17 mouse cellular contexts compared by ENCODE assay signal in the genomic region with DNA sequence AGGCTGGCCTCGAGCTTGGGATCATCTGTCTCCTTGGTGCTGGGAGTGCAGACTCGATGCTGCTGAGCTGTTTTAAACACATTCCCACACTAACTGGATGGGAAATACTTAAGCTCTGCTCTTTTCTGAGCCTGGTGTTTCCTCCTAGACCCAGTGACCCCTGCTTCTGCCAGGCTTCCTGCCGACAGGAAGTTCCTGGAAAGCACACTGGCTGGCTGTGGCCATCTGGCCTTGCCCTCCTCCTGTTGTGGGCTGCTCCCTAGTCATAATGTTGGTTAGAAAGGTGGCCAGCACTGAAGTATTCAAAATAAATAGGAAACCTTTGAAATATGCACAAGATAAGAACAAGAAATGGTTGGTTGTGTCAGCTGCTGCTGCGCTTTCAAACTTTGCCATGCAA.
DNase-seq lines count a peak whose midpoint lies in the region; ATAC-seq lines count a peak whose summit lies in the region.
"Had no signal": no experiment of that assay in that cellular context is flagged by ENCODE, and none has a peak within 500 bp of the region (broad histone marks: within the 10 kb centered on the region; RNA-seq: fewer than 3 reads in every experiment).

No protein-coding gene starts in this region.

- intact Hi-C loops in heart, postnatal 14 days (cut with DNase I): no loop called here

- ATAC-seq in intestine, embryonic 16.5 days: no peak
- ATAC-seq in intestine, embryonic 15.5 days: no peak
- ATAC-seq in limb, embryonic 11.5 days (ENCODE audit: insufficient number of reproducible peaks, low FRiP score, low TSS enrichment, low read depth): no peak
- ATAC-seq in activated CD4-positive, CD25-positive, alpha-beta regulatory T cell, adult 4 months: no peak
- ATAC-seq: forebrain, embryonic 16.5 days; Patski had no signal

- WGBS in intestine, embryonic 16.5 days: 46% methylated on average over 4 of the region's 4 CpGs
- WGBS in intestine, embryonic 15.5 days: 43% methylated on average over 4 of the region's 4 CpGs
- WGBS in limb, embryonic 11.5 days: 36% methylated on average over 4 of the region's 4 CpGs

- H3K9ac ChIP-seq in intestine, embryonic 16.5 days (ENCODE audit: low read depth, low read length): no peak overlapping the region
- no peak overlapping the region for H3K9ac ChIP-seq in intestine, embryonic 15.5 days
- H3K9ac ChIP-seq in limb, embryonic 11.5 days (ENCODE audit: low read length): no peak overlapping the region
- H3K9ac ChIP-seq: limb, embryonic 13.5 days had no signal

- peak; percentile 18 for DNase-seq in adrenal gland, adult 2 months
- DNase-seq in adrenal gland, postnatal 25 days: no peak
- DNase-seq in embryo, embryonic 10 days (ENCODE audit: low spot score): peak; percentile 55
- peak; percentile 49 for DNase-seq in limb, embryonic 11.5 days (ENCODE audit: low spot score)
- DNase-seq in heart, postnatal 14 days: no peak
- DNase-seq: gastrocnemius, postnatal 10 days; heart, postnatal 4 days; kidney, adult 11 months; kidney, postnatal 36 days; layer of hippocampus, postnatal 36 days had no signal

- H3K36me3 ChIP-seq in intestine, embryonic 16.5 days (ENCODE audit: control insufficient read depth, insufficient read depth, low read length): no peaks in the 10 kb centered on the region
- no peaks in the 10 kb centered on the region for H3K36me3 ChIP-seq in intestine, embryonic 15.5 days
- no peaks in the 10 kb centered on the region for H3K36me3 ChIP-seq in limb, embryonic 11.5 days (ENCODE audit: control insufficient read depth, insufficient read depth, low read length)
- H3K36me3 ChIP-seq: limb, embryonic 13.5 days had no signal

- 0 out of 2 replicates have a peak overlapping the region, but pooled peaks have one; percentile 10 for H3K27ac ChIP-seq in intestine, embryonic 16.5 days (ENCODE audit: low read length)
- no peak overlapping the region for H3K27ac ChIP-seq in intestine, embryonic 15.5 days
- 0 out of 2 replicates have a peak overlapping the region, but pooled peaks have one; percentile 58 for H3K27ac ChIP-seq in limb, embryonic 11.5 days (replicated peaks; ENCODE audit: low read depth, low read length)
- H3K27ac ChIP-seq: heart, embryonic 10.5 days; limb, embryonic 13.5 days had no signal

- no peaks in the 10 kb centered on the region for H3K9me3 ChIP-seq in intestine, embryonic 16.5 days (ENCODE audit: control insufficient read depth, low read length)
- no peaks in the 10 kb centered on the region for H3K9me3 ChIP-seq in intestine, embryonic 15.5 days
- no peaks in the 10 kb centered on the region for H3K9me3 ChIP-seq in limb, embryonic 11.5 days (ENCODE audit: control insufficient read depth, low read length)
- H3K9me3 ChIP-seq: heart, embryonic 10.5 days; limb, embryonic 13.5 days had no signal

- no peaks in the 10 kb centered on the region for H3K27me3 ChIP-seq in intestine, embryonic 16.5 days (replicated peaks; ENCODE audit: control insufficient read depth, insufficient read depth, low read length)
- no peaks in the 10 kb centered on the region for H3K27me3 ChIP-seq in intestine, embryonic 15.5 days (replicated peaks)
- H3K27me3 ChIP-seq in limb, embryonic 11.5 days (ENCODE audit: control insufficient read depth, insufficient read depth, low read length): no peaks in the 10 kb centered on the region
- H3K27me3 ChIP-seq: limb, embryonic 13.5 days; Patski had no signal

- no peaks in the 10 kb centered on the region for H3K4me1 ChIP-seq in intestine, embryonic 16.5 days (ENCODE audit: control insufficient read depth, insufficient read depth, low read length)
- no peaks in the 10 kb centered on the region for H3K4me1 ChIP-seq in intestine, embryonic 15.5 days (replicated peaks)
- 0 out of 2 replicates have a peak, but pooled peaks cover 4% of the 10 kb centered on the region for H3K4me1 ChIP-seq in limb, embryonic 11.5 days (ENCODE audit: control insufficient read depth, insufficient read depth, low read length)
- H3K4me1 ChIP-seq: limb, embryonic 13.5 days had no signal

- no peak overlapping the region for H3K4me2 ChIP-seq in intestine, embryonic 16.5 days (ENCODE audit: low read depth, low read length)
- no peak overlapping the region for H3K4me2 ChIP-seq in intestine, embryonic 15.5 days (replicated peaks)
- no peak overlapping the region for H3K4me2 ChIP-seq in limb, embryonic 11.5 days (ENCODE audit: low read depth, severe bottlenecking)
- H3K4me2 ChIP-seq: limb, embryonic 13.5 days had no signal

- no peak overlapping the region for H3K4me3 ChIP-seq in intestine, embryonic 16.5 days (ENCODE audit: low read length)
- no peak overlapping the region for H3K4me3 ChIP-seq in intestine, embryonic 15.5 days (replicated peaks)
- no peak overlapping the region for H3K4me3 ChIP-seq in limb, embryonic 11.5 days (ENCODE audit: low read depth, low read length)
- H3K4me3 ChIP-seq: heart, embryonic 10.5 days; limb, embryonic 13.5 days had no signal

Comparison
In these comparisons a context has a peak if more than half of its experiments do, and no peak if none do; other contexts are left out.
1. DNase-seq: peak in adrenal gland, adult 2 months (single experiment), embryo, embryonic 10 days (single experiment) and limb, embryonic 11.5 days (single experiment); none in adrenal gland, postnatal 25 days (single experiment) and heart, postnatal 14 days (0 of 2).